Mouse (Mus musculus) hindbrain, embryonic 10.5 days (tissue): ENCODE data around the gene Tor1b. TPM values are rescaled to one million over a fixed set of nuclear protein-coding genes. Genes with fewer than 3 reads are reported as not detected.
"Not testable (repeated sequence)": the region's sequence is repeated elsewhere in the genome, so short reads cannot be mapped to it uniquely, and the experiment has no call there.

Source experiments
- DNase-seq: peaks from one replicate; pipeline ENCODE4 v3.0.0-alpha.2; 2017; ENCODE audit warnings: low spot score
- H3K27ac ChIP-seq: fragments of 300-500 bp; sonication (generic); 2 replicates; pipeline ENCODE4 v1.5.1; 2016; ENCODE audit warnings: mild to moderate bottlenecking, moderate library complexity
- H3K27me3 ChIP-seq: fragments of 300-500 bp; sonication (generic); 2 replicates; pipeline ENCODE4 v1.6.1; 2016; ENCODE audit warnings: mild to moderate bottlenecking; ENCODE audit not compliant: poor library complexity, insufficient read depth, severe bottlenecking
- H3K36me3 ChIP-seq: fragments of 300-500 bp; sonication (generic); 2 replicates; pipeline ENCODE4 v1.6.1; 2016; ENCODE audit warnings: mild to moderate bottlenecking, moderate library complexity
- H3K4me1 ChIP-seq: fragments of 300-500 bp; sonication (generic); replicated peaks from 2 replicates; pipeline ENCODE4 v1.6.1; 2016; ENCODE audit warnings: mild to moderate bottlenecking
- H3K4me3 ChIP-seq: fragments of 300-500 bp; sonication (generic); 2 replicates; pipeline ENCODE4 v1.5.1; 2016; ENCODE audit warnings: mild to moderate bottlenecking, moderate library complexity
- H3K9me3 ChIP-seq: fragments of 300-500 bp; sonication (generic); 2 replicates; pipeline ENCODE4 v1.6.1; 2016; ENCODE audit warnings: mild to moderate bottlenecking, moderate library complexity
- WGBS: fragments of 180-500 bp; shearing (Covaris S2); methylation state at CpG from one replicate; pipeline ENCODE4 v1.1.7; 2016; 5-methylcytosine and 5-hydroxymethylcytosine counted together
- polyA plus RNA-seq: library from polyadenylated mRNA; unstranded; fragments of >200 nt; fragmentation: Nextera tagmentation; extraction: Ambion mirVana; gene quantifications from 2 replicates; pipeline ENCODE4 v1.2.1, GENCODE M21; 2016

Gene Tor1b
- polyA plus RNA-seq, 1 experiment from 2014 or later: 19.1 TPM

GRCm38 (mm10) chr2:30936808-30937207 is 16.0 kb upstream of the Tor1b start:
- Histone ChIP-seq H3K27ac (no peak overlapping the region), H3K27me3 (no peaks in the 10 kb centered on the region), H3K9me3 (no peaks in the 10 kb centered on the region), H3K4me1 (no peaks in the 10 kb centered on the region), H3K4me3 (no peak overlapping the region), H3K36me3 (no peaks in the 10 kb centered on the region)
- 80% methylated on average over 3 of the region's 3 CpGs for WGBS
- DNase-seq: no peak

DNA sequence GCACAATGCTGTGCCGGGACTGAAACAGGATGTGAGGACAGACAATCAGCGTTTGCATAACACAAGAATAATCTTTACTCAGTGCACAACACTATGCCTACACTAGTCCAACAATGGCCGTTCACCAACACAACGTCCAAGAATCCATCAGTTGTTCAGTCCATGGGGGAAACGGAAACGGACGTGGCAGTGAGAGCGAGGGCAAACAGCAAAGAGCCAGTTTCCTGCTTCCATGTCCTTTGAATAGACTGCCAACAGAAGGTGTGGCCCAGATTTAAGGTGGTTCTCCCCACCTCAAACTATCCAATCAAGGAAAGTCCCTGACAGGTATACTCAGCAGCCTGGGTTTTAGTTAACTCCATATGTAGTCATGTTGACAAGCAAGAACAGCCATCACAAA is 15.0 kb upstream of the Tor1b start:
- H3K36me3 ChIP-seq: no peaks in the 10 kb centered on the region
- no peak overlapping the region for H3K27ac ChIP-seq
- peaks cover 3% of the 10 kb centered on the region; the same call in 1 of the 2 replicates for H3K4me1 ChIP-seq
- DNase-seq: no peak
- H3K9me3 ChIP-seq: no peaks in the 10 kb centered on the region
- H3K4me3 ChIP-seq: no peak overlapping the region
- H3K27me3 ChIP-seq: no peaks in the 10 kb centered on the region
- 89% methylated on average over 8 of the region's 8 CpGs for WGBS

DNA sequence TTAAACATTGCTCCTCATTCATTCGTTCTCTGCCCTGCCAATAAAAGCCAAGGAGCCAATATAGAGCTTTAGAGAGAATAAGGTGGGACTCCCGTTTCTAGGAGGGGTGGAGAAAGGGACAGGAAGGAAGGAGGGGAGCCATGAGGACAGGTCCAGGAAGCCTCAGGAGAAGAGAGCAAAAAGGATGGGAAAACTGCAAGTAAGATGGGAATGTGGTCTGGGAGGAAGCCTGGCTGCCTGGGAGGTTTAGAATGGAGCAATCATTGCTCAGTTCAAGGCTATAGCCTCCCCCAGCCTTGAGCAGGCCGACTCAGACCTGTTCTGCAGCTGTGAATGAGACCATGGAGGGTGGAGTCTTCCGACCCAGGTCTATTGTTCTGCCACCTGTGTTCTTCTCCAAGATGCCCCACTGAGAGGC is 14.2 kb upstream of the Tor1b start:
- DNase-seq: no peak
- Histone ChIP-seq H3K27me3 (no peaks in the 10 kb centered on the region), H3K36me3 (no peaks in the 10 kb centered on the region), H3K4me3 (no peak overlapping the region), H3K4me1 (peaks cover 6% of the 10 kb centered on the region; the same call in 1 of the 2 replicates), H3K9me3 (no peaks in the 10 kb centered on the region), H3K27ac (no peak overlapping the region)
- WGBS: 59% methylated on average over 4 of the region's 4 CpGs

DNA sequence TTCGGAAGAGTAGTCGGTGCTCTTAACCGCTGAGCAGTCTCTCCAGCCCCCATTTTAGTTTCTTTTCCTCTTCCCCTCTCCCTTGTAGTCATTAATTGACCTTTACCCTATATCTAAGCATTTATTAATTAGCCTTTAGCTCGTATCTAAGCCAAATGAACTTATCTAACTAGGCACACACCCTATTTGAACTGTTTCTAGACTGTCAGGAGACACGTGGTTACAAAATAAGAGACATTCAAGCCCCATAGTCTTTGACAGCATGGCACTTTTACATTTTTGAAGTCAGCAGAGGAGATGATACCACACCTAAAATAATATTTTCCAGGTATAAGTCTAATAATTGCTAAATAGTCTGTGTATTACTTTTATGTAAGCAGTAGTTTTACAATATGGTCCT is 11.2 kb upstream of the Tor1b start:
- no peak overlapping the region for H3K4me3 ChIP-seq
- H3K27ac ChIP-seq: no peak overlapping the region
- DNase-seq: no peak
- H3K27me3 ChIP-seq: no peaks in the 10 kb centered on the region
- H3K36me3 ChIP-seq: no peaks in the 10 kb centered on the region
- H3K9me3 ChIP-seq: no peaks in the 10 kb centered on the region
- 92% methylated on average over 5 of the region's 5 CpGs for WGBS
- peaks cover 6% of the 10 kb centered on the region; the same call in 1 of the 2 replicates for H3K4me1 ChIP-seq

DNA sequence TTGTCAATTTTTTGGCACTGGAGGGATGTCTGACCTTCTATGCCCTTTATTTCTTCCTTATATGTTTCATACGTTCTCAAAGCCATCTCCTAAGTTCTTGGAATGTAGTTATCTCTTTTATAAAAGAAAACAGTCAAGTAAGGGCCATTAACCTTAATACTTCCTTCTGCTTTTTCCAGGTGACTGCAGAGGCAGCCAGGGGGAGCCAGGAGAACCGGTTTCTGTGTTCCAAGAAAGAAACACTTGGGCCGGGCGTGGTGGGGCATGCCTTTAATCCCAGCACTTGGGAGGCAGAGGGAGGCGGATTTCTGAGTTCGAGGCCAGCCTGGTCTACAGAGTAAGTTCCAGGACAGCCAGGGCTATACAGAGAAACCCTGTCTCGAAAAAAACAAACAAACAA is 10.6 kb upstream of the Tor1b start:
- DNase-seq, H3K27ac ChIP-seq, H3K27me3 ChIP-seq, H3K4me1 ChIP-seq, H3K36me3 ChIP-seq, H3K9me3 ChIP-seq, H3K4me3 ChIP-seq: not testable (repeated sequence)
- 55% methylated on average over 7 of the region's 7 CpGs for WGBS

GRCm38 (mm10) chr2:30942603-30943011 is 10.2 kb upstream of the Tor1b start:
- DNase-seq: peak; percentile 66
- Histone ChIP-seq H3K4me1 (peaks cover 6% of the 10 kb centered on the region; the same call in 1 of the 2 replicates), H3K4me3 (peak overlapping the region; percentile 40), H3K27ac (no peak overlapping the region), H3K27me3 (no peaks in the 10 kb centered on the region), H3K36me3 (no peaks in the 10 kb centered on the region), H3K9me3 (no peaks in the 10 kb centered on the region)
- WGBS: 31% methylated on average over 16 of the region's 16 CpGs

GRCm38 (mm10) chr2:30952457-30952823 is 319 bp upstream of the Tor1b start:
- 32% methylated on average over 5 of the region's 5 CpGs for WGBS
- DNase-seq: no peak
- H3K4me1 ChIP-seq: peaks cover 38% of the 10 kb centered on the region
- H3K27me3 ChIP-seq: no peaks in the 10 kb centered on the region
- H3K27ac ChIP-seq: peak overlapping the region; percentile 96
- peaks cover 30% of the 10 kb centered on the region for H3K36me3 ChIP-seq
- no peaks in the 10 kb centered on the region for H3K9me3 ChIP-seq
- peak overlapping the region; percentile 96 for H3K4me3 ChIP-seq

DNA sequence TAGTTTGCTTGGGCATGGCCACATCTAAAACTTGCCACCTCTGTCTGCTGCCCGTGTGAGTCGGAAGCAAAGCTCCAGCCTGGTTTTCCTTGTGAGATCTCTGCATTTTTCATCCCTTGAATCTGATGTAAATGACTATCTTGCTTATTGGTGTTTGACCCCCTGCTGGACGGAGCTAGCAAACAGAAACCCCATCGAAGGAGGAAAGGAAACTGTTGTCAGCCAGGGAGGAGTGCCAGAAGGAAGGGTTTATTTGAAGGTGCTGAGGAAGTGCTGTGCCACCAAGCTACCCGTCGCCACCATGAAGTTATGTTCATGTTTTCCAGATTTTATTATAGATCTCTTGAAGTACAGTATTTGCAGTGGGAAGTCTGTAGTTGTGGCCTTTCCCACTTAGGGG is 2.0 kb downstream of the Tor1b start:
- peaks cover 38% of the 10 kb centered on the region for H3K4me1 ChIP-seq
- H3K9me3 ChIP-seq: no peaks in the 10 kb centered on the region
- no peaks in the 10 kb centered on the region for H3K27me3 ChIP-seq
- 74% methylated on average over 6 of the region's 6 CpGs for WGBS
- no peak for DNase-seq
- H3K4me3 ChIP-seq: peak overlapping the region; percentile 96; the same call in 1 of the 2 replicates
- no peak overlapping the region for H3K27ac ChIP-seq
- peaks cover 54% of the 10 kb centered on the region for H3K36me3 ChIP-seq

DNA sequence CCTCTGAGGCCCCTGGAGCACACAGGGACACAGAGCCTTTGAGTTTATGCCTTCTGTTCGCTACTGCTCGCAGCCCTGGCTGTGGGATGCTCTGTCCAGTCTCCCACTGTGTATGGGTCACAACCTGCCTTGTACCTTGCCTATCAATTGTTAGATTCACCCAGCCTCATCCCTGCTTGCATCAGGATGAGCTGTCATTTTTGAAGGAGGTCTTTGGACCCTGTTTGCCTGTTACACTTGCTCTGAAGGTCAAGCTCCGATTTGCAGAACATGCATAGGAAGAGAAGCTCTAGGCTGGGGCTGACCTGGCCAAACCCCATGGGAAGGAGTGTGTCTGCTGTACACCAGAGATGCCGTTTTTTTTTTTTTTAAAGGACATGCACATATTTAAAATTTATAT is 4.8 kb downstream of the Tor1b start:
- DNase-seq: no peak
- Histone ChIP-seq H3K9me3 (no peaks in the 10 kb centered on the region), H3K36me3 (peaks cover 81% of the 10 kb centered on the region), H3K4me3 (no peak overlapping the region), H3K27ac (no peak overlapping the region), H3K4me1 (peaks cover 35% of the 10 kb centered on the region), H3K27me3 (no peaks in the 10 kb centered on the region)
- 83% methylated on average over 4 of the region's 4 CpGs for WGBS

GRCm38 (mm10) chr2:30958726-30959125 is 6.0 kb downstream of the Tor1b start:
- no peak overlapping the region for H3K4me3 ChIP-seq
- H3K36me3 ChIP-seq: peaks cover 93% of the 10 kb centered on the region
- H3K9me3 ChIP-seq: no peaks in the 10 kb centered on the region
- DNase-seq: no peak
- no peaks in the 10 kb centered on the region for H3K27me3 ChIP-seq
- WGBS: 93% methylated on average over 14 of the region's 14 CpGs
- peaks cover 23% of the 10 kb centered on the region for H3K4me1 ChIP-seq
- H3K27ac ChIP-seq: no peak overlapping the region

DNA sequence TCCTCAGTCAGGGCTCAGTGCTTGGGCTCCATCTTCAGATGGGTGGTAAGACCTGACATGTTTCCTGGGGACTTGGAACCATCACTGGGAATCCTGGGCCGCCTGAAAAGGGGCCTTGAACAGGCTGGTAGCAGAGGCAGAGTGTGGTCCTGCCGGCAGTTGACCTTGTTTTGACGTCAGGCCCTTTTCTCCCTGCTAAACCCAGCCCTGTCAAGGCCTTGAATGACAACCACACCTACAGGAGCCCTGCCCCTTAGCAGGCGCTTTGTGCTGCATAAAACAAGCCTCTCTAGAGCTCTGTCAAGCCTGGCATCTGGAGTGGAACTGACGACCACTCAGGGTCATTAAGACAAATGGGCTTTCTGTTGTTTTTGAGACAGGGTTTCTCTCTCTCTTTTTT is 7.1 kb downstream of the Tor1b start:
- Histone ChIP-seq H3K27me3 (no peaks in the 10 kb centered on the region), H3K4me1 (peaks cover 16% of the 10 kb centered on the region), H3K27ac (no peak overlapping the region), H3K9me3 (no peaks in the 10 kb centered on the region), H3K36me3 (peaks cover 100% of the 10 kb centered on the region), H3K4me3 (no peak overlapping the region)
- no peak for DNase-seq
- WGBS: 45% methylated on average over 5 of the region's 5 CpGs

GRCm38 (mm10) chr2:30962570-30963254 is 10.0 kb downstream of the Tor1b start:
- DNase-seq: no peak
- Histone ChIP-seq H3K27ac (no peak overlapping the region), H3K4me3 (no peak overlapping the region), H3K36me3 (peaks cover 88% of the 10 kb centered on the region), H3K9me3 (no peaks in the 10 kb centered on the region), H3K27me3 (no peaks in the 10 kb centered on the region), H3K4me1 (peaks cover 29% of the 10 kb centered on the region)
- WGBS: 90% methylated on average over 11 of the region's 11 CpGs

DNA sequence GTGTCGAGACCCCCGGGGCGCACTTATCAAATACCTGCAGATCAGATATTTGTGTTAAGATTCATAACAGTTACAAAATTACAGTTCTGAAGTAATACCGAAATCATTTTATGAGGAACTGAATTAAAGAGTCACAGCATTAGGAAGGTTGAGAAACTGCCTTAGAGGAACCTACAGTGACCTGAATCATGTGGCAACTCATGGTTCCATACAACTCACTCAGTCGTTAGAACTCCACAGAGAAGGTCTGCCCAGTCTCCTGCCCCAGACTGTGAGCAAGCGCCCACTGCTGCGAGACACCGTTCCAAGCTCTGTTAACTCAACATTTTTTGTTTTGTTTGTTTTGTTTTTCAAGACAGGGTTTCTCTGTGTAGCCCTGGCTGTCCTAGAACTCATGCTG is 12.9 kb downstream of the Tor1b start:
- Histone ChIP-seq H3K27me3 (no peaks in the 10 kb centered on the region), H3K27ac (no peak overlapping the region), H3K4me3 (no peak overlapping the region), H3K36me3 (peaks cover 61% of the 10 kb centered on the region), H3K9me3 (no peaks in the 10 kb centered on the region), H3K4me1 (peaks cover 29% of the 10 kb centered on the region)
- no peak for DNase-seq
- WGBS: 95% methylated on average over 8 of the region's 8 CpGs

GRCm38 (mm10) chr2:30966826-30967225 is 14.1 kb downstream of the Tor1b start:
- DNase-seq: no peak
- Histone ChIP-seq H3K9me3 (no peaks in the 10 kb centered on the region), H3K4me3 (peak overlapping the region; percentile 96), H3K27ac (peak overlapping the region; percentile 91), H3K36me3 (peaks cover 55% of the 10 kb centered on the region), H3K27me3 (no peaks in the 10 kb centered on the region), H3K4me1 (peaks cover 29% of the 10 kb centered on the region)
- 29% methylated on average over 16 of the region's 16 CpGs for WGBS
